Mouse (Mus musculus): ENCODE measurements around the gene Chrm3. TPM values are rescaled to one million over a fixed set of nuclear protein-coding genes. Genes with fewer than 3 reads are reported as not detected.

Gene Chrm3
- polyA plus RNA-seq, 1 experiment, result 1.8 TPM

DNA sequence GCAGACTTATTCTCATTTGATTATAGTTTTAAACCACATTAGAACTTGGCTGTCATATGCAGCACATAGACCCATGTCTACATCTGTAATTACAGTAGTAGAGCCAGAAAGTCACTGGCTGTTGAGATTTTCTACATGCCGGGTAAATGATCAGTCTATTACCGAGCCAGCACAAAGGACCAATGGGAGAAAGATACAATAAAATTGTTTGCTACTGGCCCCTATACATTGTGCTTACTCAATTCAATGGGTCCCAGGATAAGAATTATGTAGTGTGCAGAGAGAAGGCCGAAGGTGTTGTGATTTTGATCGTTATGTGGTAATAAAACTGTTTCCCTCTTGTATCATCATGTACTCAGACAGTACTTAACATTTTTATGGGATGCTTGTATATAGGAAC, 27.9 kb downstream of the Chrm3 start:
- H3K4me1 ChIP-seq (ENCODE audit: control insufficient read depth, insufficient read depth, low read length), result no peaks in the 10 kb centered on the region
- TF ChIP-seq POLR2A (IDR thresholded peaks at IDR 0.05; ENCODE audit: borderline replicate concordance, extremely low read depth, low read depth, low read length) (no peak), CTCF (IDR thresholded peaks at IDR 0.05; ENCODE audit: insufficient read depth, low read length) (no peak)
- WGBS, result 92% methylated on average over 4 of the region's 4 CpGs

DNA sequence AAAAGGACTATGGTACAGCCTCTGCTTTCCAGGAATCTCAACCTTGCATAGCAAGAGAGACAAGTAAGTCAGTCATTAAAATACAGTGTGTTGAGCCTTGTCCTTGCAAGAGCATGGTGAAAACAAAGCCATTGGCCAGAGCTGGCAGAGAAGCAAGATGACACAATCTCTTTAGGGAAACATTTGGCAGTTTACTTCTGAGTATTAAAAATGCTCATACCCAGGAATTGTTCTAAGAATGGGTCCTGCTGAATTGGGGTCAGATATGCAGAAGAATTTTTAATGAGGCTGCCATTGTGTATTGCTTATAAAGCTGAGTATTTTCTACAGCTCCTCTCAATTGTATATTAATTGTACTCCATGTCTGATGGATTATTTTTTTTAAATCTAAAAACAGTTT, 50.8 kb downstream of the Chrm3 start:
- no peak for DNase-seq
- Histone ChIP-seq H3K4me3 (replicated peaks; ENCODE audit: extremely low read depth, low read depth, low read length) (no peak overlapping the region), H3K4me1 (ENCODE audit: control insufficient read depth, insufficient read depth, low read length) (no peaks in the 10 kb centered on the region)
- no peak for TF ChIP-seq POLR2A (IDR thresholded peaks at IDR 0.05; ENCODE audit: borderline replicate concordance, extremely low read depth, low read depth, low read length)
- no peak for TF ChIP-seq CTCF (IDR thresholded peaks at IDR 0.05; ENCODE audit: insufficient read depth, low read length)

More for the DNA sequence above, 27.9 kb downstream of the Chrm3 start:
- DNase-seq, result no peak
- H3K4me3 ChIP-seq (replicated peaks; ENCODE audit: extremely low read depth, low read depth, low read length), result no peak overlapping the region

DNA sequence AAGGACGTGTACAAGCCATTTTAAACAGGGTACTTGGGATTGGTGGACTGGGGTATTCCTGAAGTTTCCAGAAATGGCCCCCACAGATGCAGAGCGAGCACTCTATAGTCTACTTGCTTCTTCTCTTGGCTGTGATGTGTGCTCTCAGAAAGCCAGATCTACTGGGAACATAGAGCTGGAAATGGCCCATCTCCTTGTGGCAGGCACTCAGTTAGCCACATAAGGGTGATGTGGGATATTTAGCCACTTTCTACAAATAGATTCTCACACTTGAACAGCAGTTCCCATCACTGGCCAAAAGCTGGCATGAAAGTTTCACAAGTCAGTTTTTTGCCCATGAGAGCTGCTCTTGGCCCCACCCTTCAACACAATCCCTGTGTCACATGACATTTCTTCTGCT, 65.5 kb downstream of the Chrm3 start:
- WGBS, result 69% methylated on average over 2 of the region's 2 CpGs
- TF ChIP-seq POLR2A (IDR thresholded peaks at IDR 0.05; ENCODE audit: borderline replicate concordance, extremely low read depth, low read depth, low read length), result no peak
- no peak for TF ChIP-seq CTCF (IDR thresholded peaks at IDR 0.05; ENCODE audit: insufficient read depth, low read length)

DNA sequence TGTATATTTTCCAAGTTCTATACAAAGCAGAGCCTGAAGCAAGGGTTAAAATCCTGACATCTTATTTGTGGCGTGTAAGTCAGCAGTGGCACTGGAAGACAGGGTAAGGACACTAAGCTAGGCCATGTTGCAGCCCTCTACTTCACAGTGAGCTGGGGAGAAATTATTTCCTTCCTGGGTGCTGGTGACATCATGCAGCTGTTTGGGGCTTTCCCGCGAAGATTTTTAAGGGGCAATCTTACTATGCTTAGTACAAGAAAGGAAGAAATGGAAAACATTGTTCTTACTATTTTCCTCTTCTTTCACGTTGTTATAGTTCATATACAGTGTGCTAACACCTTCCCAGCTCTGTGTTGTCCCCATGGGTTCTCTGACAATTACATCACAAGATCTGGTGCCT, 76.3 kb downstream of the Chrm3 start:
- no peaks in the 10 kb centered on the region for H3K4me1 ChIP-seq (ENCODE audit: control insufficient read depth, insufficient read depth, low read length)
- no peak overlapping the region for H3K4me3 ChIP-seq (replicated peaks; ENCODE audit: extremely low read depth, low read depth, low read length)
- 67% methylated on average over 4 of the region's 4 CpGs for WGBS
- no peak for DNase-seq
- TF ChIP-seq CTCF (IDR thresholded peaks at IDR 0.05; ENCODE audit: insufficient read depth, low read length), result no peak
- no peak for TF ChIP-seq POLR2A (IDR thresholded peaks at IDR 0.05; ENCODE audit: borderline replicate concordance, extremely low read depth, low read depth, low read length)

More for the DNA sequence above, 65.5 kb downstream of the Chrm3 start:
- Histone ChIP-seq H3K4me3 (replicated peaks; ENCODE audit: extremely low read depth, low read depth, low read length) (no peak overlapping the region), H3K4me1 (ENCODE audit: control insufficient read depth, insufficient read depth, low read length) (no peaks in the 10 kb centered on the region)
- no peak for DNase-seq

DNA sequence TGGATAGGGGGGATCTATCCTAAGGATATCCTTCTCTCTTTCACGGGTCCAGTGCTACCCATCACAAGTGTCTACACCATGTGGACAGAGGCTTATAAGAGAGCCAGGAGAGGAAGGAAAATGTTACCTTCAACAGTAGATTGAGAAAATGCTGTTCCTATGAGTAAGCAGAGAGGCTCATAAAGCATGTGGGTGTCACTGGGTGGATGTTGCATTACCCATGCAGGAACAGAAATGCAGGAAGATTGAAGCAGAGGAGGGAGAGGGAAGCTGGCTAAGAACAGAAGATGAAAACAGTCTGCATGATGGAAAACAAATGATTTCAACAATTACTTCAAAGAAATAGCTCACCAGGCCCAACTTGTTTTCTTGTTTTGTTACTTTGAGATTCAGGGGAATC, 85.7 kb downstream of the Chrm3 start:
- Histone ChIP-seq H3K4me1 (ENCODE audit: control insufficient read depth, insufficient read depth, low read length) (no peaks in the 10 kb centered on the region), H3K4me3 (replicated peaks; ENCODE audit: extremely low read depth, low read depth, low read length) (no peak overlapping the region)
- DNase-seq, result no peak
- TF ChIP-seq POLR2A (IDR thresholded peaks at IDR 0.05; ENCODE audit: borderline replicate concordance, extremely low read depth, low read depth, low read length), result no peak
- no peak for TF ChIP-seq CTCF (IDR thresholded peaks at IDR 0.05; ENCODE audit: insufficient read depth, low read length)
- 69% methylated on average over 1 of the region's 1 CpGs for WGBS

DNA sequence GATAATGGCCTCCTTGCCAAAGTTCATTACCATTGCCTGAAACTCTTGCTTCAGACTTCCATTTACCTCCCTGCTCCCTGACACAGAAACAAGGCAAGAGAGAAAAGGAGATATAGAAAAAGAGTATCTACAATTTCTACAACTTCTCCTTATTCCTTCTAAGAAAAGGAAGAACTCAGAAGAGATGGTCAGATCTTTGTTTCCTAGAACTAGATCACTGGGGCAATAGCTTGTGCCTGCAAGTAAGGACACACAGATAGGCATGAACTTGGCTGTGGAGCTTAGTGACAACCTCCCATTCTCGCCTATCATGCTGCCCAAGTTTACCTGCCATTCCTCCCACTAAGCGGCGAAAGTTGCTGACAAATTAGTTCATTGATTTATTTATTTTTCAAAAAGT, 96.9 kb downstream of the Chrm3 start:
- 71% methylated on average over 3 of the region's 3 CpGs for WGBS
- no peak for DNase-seq
- no peak overlapping the region for H3K4me3 ChIP-seq (replicated peaks; ENCODE audit: extremely low read depth, low read depth, low read length)
- no peaks in the 10 kb centered on the region for H3K4me1 ChIP-seq (ENCODE audit: control insufficient read depth, insufficient read depth, low read length)
- TF ChIP-seq POLR2A (IDR thresholded peaks at IDR 0.05; ENCODE audit: borderline replicate concordance, extremely low read depth, low read depth, low read length) (no peak), CTCF (IDR thresholded peaks at IDR 0.05; ENCODE audit: insufficient read depth, low read length) (no peak)

DNA sequence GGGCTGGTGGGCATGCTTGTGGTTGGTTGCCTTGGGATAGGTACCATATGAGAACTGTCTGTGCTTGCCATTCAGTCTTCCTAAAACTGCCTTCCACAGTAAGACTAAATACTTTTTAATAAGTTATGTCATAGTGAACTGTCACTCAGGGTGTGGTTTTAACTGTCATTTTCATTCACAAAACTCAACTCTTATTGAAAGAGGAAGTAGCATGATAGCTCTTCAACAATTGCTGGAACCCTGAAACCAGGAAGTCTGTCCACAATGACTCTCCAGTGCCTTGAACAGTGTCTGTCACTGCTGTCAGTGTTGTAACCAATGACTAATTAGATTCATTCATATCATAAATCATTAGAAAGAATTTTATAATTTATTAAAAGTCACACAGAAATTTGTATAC, 107.6 kb downstream of the Chrm3 start:
- no peak for TF ChIP-seq POLR2A (IDR thresholded peaks at IDR 0.05; ENCODE audit: borderline replicate concordance, extremely low read depth, low read depth, low read length)
- TF ChIP-seq CTCF (IDR thresholded peaks at IDR 0.05; ENCODE audit: insufficient read depth, low read length), result no peak
- Histone ChIP-seq H3K4me3 (replicated peaks; ENCODE audit: extremely low read depth, low read depth, low read length) (no peak overlapping the region), H3K4me1 (ENCODE audit: control insufficient read depth, insufficient read depth, low read length) (no peaks in the 10 kb centered on the region)
- DNase-seq, result no peak

DNA sequence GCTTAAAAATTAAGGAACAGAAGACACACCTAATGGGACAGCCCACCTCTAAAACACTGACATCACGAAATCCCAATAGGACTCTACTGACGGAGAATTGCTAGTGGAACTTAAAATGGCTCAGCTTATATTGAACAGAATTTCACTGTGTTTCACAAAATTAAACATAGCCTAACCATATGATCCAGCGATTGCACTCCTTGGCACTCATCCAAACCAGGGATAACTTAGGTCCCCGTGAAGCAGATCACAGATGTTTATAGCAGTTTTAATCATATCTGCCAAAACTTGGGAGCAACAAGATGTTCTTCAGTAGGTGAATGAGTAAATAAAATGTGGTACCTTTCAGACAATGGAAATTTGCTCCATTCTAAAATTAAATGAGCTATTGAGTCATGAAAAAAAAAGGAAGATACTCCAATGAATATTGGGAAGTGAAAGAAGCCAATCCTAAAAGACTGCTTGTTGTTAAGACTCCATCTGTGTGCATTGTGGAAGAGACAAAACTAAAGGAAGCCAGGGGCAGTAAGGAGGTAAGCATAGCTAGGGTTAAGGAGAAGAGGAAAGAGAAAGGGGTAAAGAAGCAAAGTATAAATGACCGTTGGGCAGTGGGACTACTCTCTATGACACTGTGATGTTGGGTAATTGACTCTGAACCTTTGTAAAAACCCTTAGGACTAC, 109.0 kb downstream of the Chrm3 start:
- no peak overlapping the region for H3K4me3 ChIP-seq (replicated peaks; ENCODE audit: extremely low read depth, low read depth, low read length)
- WGBS, result 71% methylated on average over 5 of the region's 5 CpGs
- DNase-seq, result no peak
- H3K4me1 ChIP-seq (ENCODE audit: control insufficient read depth, insufficient read depth, low read length), result no peaks in the 10 kb centered on the region
- TF ChIP-seq POLR2A (IDR thresholded peaks at IDR 0.05; ENCODE audit: borderline replicate concordance, extremely low read depth, low read depth, low read length) (no peak), CTCF (IDR thresholded peaks at IDR 0.05; ENCODE audit: insufficient read depth, low read length) (no peak)

DNA sequence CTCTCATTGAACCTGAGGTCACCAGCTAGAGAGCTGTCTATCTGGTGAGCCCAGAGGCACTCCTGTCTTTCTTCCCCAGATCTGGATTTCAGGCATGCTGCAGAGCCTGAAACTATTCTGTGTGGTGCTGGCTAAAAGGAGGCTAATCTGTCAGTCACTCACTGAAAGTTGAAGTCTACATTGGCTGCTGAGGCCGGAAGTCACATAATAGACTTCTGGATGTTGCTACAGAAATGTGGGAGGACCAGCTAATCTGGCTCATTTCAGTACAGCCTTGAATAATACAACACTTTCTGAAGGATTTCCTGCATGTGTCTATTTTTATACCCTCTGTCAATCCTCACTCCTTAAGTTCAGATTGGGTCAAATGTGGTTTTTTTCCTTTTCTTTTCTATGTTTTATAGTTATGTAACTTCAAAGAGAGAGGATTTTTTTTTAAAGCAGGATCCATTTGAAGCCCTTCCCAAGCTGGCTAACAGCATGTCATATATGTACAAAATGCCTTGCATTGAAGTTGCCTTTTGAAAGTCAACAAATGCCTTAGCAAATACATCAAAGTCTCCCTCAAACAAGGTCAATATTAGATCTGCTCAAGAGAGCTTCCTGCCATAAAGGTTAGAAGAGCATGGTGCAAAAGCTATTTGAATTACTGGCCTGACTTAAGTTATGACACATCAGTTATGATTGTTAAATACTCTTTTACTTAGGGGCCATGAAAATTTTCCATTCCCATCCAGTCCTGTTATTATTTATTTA, 116.2 kb downstream of the Chrm3 start:
- Histone ChIP-seq H3K4me1 (ENCODE audit: control insufficient read depth, insufficient read depth, low read length) (peaks cover 2% of the 10 kb centered on the region; the same call in 1 of the 2 replicates), H3K4me3 (replicated peaks; ENCODE audit: extremely low read depth, low read depth, low read length) (no peak overlapping the region)
- 20% methylated on average over 1 of the region's 1 CpGs for WGBS
- DNase-seq, result no peak
- TF ChIP-seq CTCF (IDR thresholded peaks at IDR 0.05; ENCODE audit: insufficient read depth, low read length), result no peak
- TF ChIP-seq POLR2A (IDR thresholded peaks at IDR 0.05; ENCODE audit: borderline replicate concordance, extremely low read depth, low read depth, low read length), result no peak

DNA sequence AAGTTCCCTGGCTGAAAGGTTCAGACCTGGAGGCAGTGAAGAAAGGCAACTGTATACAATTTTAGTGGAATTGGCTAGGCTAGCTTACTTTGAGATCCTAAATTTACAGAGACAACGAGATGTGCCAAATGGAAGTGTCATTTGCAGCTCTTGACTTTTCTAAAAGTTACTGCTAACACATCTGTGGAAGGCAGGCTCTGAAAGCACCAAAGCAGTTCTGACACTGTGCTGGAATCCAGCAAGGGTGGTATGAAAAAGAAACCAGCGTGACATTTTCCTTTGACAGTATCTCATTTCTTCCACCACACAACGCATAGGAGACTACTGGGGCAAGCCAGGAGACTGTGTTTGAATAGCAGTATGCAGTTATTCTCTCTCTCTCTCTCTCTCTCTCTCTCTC, 120.4 kb downstream of the Chrm3 start:
- 68% methylated on average over 3 of the region's 3 CpGs for WGBS
- peaks cover 2% of the 10 kb centered on the region; the same call in 1 of the 2 replicates for H3K4me1 ChIP-seq (ENCODE audit: control insufficient read depth, insufficient read depth, low read length)
- no peak for TF ChIP-seq POLR2A (IDR thresholded peaks at IDR 0.05; ENCODE audit: borderline replicate concordance, extremely low read depth, low read depth, low read length)
- no peak for DNase-seq
- H3K4me3 ChIP-seq (replicated peaks; ENCODE audit: extremely low read depth, low read depth, low read length), result no peak overlapping the region

All from lung, adult 2 months (tissue).